Mouse (Mus musculus) heart, embryonic 14.5 days (tissue): ENCODE data around the gene Spock2. TPM values are rescaled to one million over a fixed set of nuclear protein-coding genes. Genes with fewer than 3 reads are reported as not detected.

Experiments used
- ATAC-seq: fragments of 200-750 bp; cut with Nextera tagmentation; 2 replicates; pipeline ENCODE4 v1.8.0; 2017; ENCODE audit warnings: low read depth, moderate TSS enrichment; ENCODE audit not compliant: insufficient number of reproducible peaks, insufficient read depth, low FRiP score
- H3K27ac ChIP-seq, 2 experiments: fragments of 200-500 bp in 1 of 2; fragments of 300-500 bp in 1 of 2; sonication (generic) in 1 of 2; replicated peaks in 1 of 2; 2 replicates each; pipeline ENCODE4 v1.5.1; 2012 to 2014; ENCODE audit warnings: low read depth in 2 of 2, low read length in 2 of 2, control low read depth in 1 of 2, mild to moderate bottlenecking in 1 of 2, mixed read lengths in 1 of 2; ENCODE audit not compliant: control insufficient read depth in 1 of 2, insufficient read depth in 1 of 2
- H3K27me3 ChIP-seq: fragments of 300-500 bp; sonication (generic); 2 replicates; pipeline ENCODE4 v1.6.1; 2014; ENCODE audit warnings: mild to moderate bottlenecking, low read length, control low read depth; ENCODE audit not compliant: control insufficient read depth, insufficient read depth
- H3K36me3 ChIP-seq: fragments of 300-500 bp; sonication (generic); 2 replicates; pipeline ENCODE4 v1.6.1; 2014; ENCODE audit warnings: mild to moderate bottlenecking, control low read depth, low read length, mixed read lengths; ENCODE audit not compliant: control insufficient read depth, insufficient read depth
- H3K4me1 ChIP-seq, 2 experiments: fragments of 200-500 bp in 1 of 2; fragments of 300-500 bp in 1 of 2; sonication (generic) in 1 of 2; 2 replicates each; pipeline ENCODE4 v1.6.1; 2012 to 2014; ENCODE audit warnings: low read length in 2 of 2, control low read depth in 1 of 2, mixed read lengths in 1 of 2; ENCODE audit not compliant: control insufficient read depth in 2 of 2, insufficient read depth in 2 of 2
- H3K4me2 ChIP-seq: fragments of 300-500 bp; sonication (generic); 2 replicates; pipeline ENCODE4 v1.6.1; 2014; ENCODE audit warnings: mild to moderate bottlenecking, low read length
- H3K4me3 ChIP-seq, 2 experiments: fragments of 200-500 bp in 1 of 2; fragments of 300-500 bp in 1 of 2; sonication (generic) in 1 of 2; 2 replicates each; pipeline ENCODE4 v1.5.1; 2012 to 2014; ENCODE audit warnings: low read length in 2 of 2, mild to moderate bottlenecking in 2 of 2, control low read depth in 1 of 2, low read depth in 1 of 2, moderate library complexity in 1 of 2; ENCODE audit not compliant: control insufficient read depth in 1 of 2, insufficient read depth in 1 of 2
- H3K9ac ChIP-seq: fragments of 300-500 bp; sonication (generic); 2 replicates; pipeline ENCODE4 v1.6.1; 2014; ENCODE audit warnings: mild to moderate bottlenecking, low read length
- H3K9me3 ChIP-seq: fragments of 300-500 bp; sonication (generic); 2 replicates; pipeline ENCODE4 v1.6.1; 2016; ENCODE audit warnings: low read length, control low read depth; ENCODE audit not compliant: control insufficient read depth
- WGBS: fragments of 180-500 bp; shearing (Covaris S2); extraction: QIAGEN DNeasy Blood & Tissue Kit; methylation state at CpG from one replicate; pipeline ENCODE4 v1.1.7; 2014; 5-methylcytosine and 5-hydroxymethylcytosine counted together
- polyA plus RNA-seq: library from polyadenylated mRNA; unstranded; fragments of >200 nt; fragmentation: Nextera tagmentation; extraction: Ambion mirVana; gene quantifications from 2 replicates; pipeline ENCODE4 v1.2.1, GENCODE M21; 2014

Gene Spock2
- polyA plus RNA-seq, 1 experiment from 2014 or later, result 3.7 TPM

DNA sequence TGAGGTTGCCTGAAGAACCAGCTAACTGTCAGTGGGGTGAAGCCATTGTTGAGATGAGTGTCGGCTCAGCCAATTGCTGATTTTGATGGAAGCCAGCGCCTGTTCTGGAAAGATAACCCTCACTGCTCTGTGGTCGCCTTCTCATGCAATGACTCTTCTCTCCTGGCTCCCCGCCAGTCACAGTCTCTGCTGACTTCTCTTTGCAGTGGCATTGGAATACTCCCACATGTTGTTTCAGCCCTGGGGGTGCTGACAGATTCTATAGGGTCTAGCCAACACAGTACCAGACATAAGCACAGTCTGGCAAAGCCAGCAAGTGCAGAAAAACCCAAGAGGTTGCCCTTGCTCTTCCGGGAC lies 27.5 kb upstream of the Spock2 start:
- 0 out of 2 replicates have a peak overlapping the region, but pooled peaks have one; percentile 5 for H3K9ac ChIP-seq
- H3K36me3 ChIP-seq, result no peaks in the 10 kb centered on the region
- H3K27ac ChIP-seq, result peak overlapping the region; percentile 63 to 83
- H3K9me3 ChIP-seq, result no peaks in the 10 kb centered on the region
- 2% methylated on average over 5 of the region's 5 CpGs for WGBS
- peaks cover 11% of the 10 kb centered on the region; the same call in 1 of the 2 replicates for H3K27me3 ChIP-seq
- H3K4me3 ChIP-seq, result no peak overlapping the region
- H3K4me2 ChIP-seq, result peak overlapping the region; percentile 49
- peak; percentile 79 for ATAC-seq
- H3K4me1 ChIP-seq, result peaks cover 37 to 54% of the 10 kb centered on the region in 2 experiments

DNA sequence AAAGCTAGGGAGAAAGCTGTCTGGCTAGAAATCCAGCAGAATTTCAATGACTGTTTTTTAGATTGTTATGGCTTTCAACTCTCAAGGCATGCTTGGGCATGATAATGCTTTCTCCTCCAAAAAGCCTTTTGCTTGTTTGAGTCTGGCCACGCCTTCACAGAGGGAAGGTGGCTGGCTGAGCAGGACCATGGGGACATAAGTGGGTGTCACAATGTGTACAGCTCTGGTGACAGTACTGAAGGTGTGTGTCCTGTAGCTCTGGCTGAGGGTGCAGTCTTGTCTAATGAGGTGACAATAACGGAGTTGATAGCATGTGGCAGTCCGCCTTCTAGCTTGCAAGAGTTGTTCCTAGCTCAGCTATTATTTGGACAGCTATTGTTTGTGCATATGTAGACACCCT lies 25.8 kb upstream of the Spock2 start:
- Histone ChIP-seq H3K4me1 (peaks cover 37 to 54% of the 10 kb centered on the region in 2 experiments), H3K27me3 (peaks cover 11% of the 10 kb centered on the region), H3K36me3 (no peaks in the 10 kb centered on the region), H3K9ac (no peak overlapping the region), H3K4me2 (peak overlapping the region; percentile 19; the same call in 1 of the 2 replicates), H3K4me3 (no peak overlapping the region), H3K27ac (peak overlapping the region in 1 of 2 experiments; percentile 83; a peak in 3 of 4 replicates), H3K9me3 (no peaks in the 10 kb centered on the region)
- peak; percentile 70 for ATAC-seq
- WGBS, result 39% methylated on average over 3 of the region's 3 CpGs

DNA sequence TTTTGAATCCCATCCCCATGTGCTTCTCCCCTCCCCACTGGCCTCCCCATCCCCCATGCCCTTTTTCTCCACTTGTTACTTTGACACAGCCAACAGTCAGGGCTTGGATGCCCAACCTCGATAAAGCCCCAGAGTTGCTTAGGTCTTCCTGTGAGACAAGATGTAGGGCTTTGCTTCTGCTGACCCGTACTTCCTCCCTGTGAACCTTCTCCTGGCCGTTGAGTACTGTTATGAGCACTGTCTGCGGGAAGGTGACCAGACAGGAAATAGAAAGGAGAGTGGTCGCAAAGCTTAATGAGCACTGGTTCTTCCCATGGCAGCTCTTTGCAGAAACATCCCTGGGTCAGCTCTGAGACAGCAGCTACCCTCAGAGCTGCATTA lies 25.4 kb upstream of the Spock2 start:
- Histone ChIP-seq H3K9ac (peak overlapping the region; percentile 48), H3K36me3 (no peaks in the 10 kb centered on the region), H3K4me2 (peak overlapping the region; percentile 19), H3K27me3 (peaks cover 11% of the 10 kb centered on the region), H3K4me1 (peaks cover 38 to 55% of the 10 kb centered on the region in 2 experiments), H3K27ac (peak overlapping the region; percentile 73 to 78), H3K9me3 (no peaks in the 10 kb centered on the region), H3K4me3 (no peak overlapping the region)
- no peak for ATAC-seq
- 37% methylated on average over 5 of the region's 5 CpGs for WGBS

DNA sequence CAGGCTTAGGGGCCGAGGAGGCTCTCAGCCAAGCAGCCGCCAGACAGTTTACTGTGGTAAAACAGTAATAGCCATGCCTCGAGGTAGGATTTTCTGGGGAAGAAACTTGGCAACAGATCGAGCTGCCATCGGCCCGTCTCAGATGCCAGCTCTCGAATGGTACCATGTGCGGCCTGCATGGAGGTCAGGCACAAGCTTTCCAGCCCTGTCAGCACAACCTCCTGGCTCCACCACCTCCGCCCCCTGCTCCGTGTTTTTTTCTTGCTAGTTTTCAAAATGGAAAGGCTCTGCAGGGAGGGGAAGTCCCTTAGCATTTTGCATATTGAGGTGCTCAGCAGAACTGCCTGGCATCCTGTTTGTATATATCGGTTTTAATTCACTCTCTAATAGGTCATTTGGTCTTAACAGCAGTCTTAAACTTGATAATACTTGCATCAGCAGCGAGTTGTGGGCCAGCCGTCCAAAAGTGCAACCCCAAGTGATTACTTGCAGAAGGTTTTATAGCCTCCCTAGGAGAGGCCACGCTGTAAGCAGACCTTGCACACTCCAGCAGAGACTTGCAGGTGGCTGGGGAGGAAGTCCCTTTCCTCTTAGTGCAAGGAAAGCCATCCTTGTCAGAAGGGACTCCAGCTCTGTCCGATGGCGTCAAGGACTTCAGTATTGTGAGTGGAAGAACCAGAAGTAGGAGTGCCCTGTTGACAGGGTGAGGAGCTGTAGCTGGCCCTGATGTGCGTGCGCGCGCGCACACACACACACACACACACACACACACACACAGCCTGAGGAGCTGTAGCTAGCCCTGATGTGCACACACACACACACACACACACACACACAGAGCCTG lies 24.8 kb upstream of the Spock2 start:
- Histone ChIP-seq H3K4me1 (peaks cover 40 to 61% of the 10 kb centered on the region in 2 experiments), H3K4me2 (peak overlapping the region; percentile 19), H3K9ac (peak overlapping the region; percentile 48), H3K27me3 (peaks cover 11% of the 10 kb centered on the region), H3K4me3 (no peak overlapping the region), H3K9me3 (no peaks in the 10 kb centered on the region), H3K27ac (peak overlapping the region; percentile 73 to 78), H3K36me3 (no peaks in the 10 kb centered on the region)
- no peak for ATAC-seq
- 55% methylated on average over 21 of the region's 21 CpGs for WGBS

DNA sequence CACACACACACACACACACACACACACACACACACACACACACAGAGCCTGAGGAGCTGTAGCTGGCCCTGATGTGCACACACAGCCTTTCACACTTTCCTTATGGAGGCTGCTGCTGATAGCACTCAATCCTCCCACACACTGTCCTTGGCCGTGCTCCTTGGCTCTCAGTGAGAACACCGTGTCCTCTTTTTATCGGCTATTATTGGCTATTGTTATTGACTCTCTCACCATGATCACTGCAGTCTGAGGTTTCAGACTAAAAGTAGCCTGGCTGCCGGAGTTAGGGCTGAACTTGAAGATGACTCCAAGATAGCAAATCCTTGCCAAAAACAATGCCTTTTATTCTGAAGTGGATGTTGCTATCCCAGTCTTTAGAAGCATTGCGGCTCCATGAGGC lies 24.1 kb upstream of the Spock2 start:
- 41% methylated on average over 5 of the region's 5 CpGs for WGBS
- Histone ChIP-seq H3K4me2 (no peak overlapping the region), H3K27ac (no peak overlapping the region), H3K4me1 (peaks cover 40 to 61% of the 10 kb centered on the region in 2 experiments), H3K36me3 (no peaks in the 10 kb centered on the region), H3K4me3 (no peak overlapping the region), H3K9ac (no peak overlapping the region), H3K9me3 (no peaks in the 10 kb centered on the region), H3K27me3 (peaks cover 8% of the 10 kb centered on the region)
- no peak for ATAC-seq

DNA sequence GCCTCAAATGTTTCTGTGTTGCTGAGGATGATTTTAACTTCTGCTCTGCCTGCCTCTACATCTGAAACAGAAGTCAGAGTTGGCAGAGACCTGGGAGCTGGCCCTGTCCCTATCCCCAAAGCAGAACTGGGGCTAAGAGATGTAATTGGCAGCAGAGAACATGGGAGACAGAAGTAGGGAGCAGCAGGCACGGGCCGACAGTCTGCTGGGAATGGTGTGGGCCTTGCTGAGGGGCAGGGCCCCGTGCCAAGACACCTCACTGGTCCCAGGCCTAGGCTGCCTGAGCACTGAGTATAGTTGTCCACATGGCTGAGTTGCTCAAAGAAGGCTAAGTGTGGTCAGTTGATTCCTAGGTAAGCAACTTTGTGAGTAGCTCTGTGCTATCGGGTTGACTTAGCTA lies 22.0 kb upstream of the Spock2 start:
- H3K4me3 ChIP-seq, result no peak overlapping the region
- H3K36me3 ChIP-seq, result no peaks in the 10 kb centered on the region
- H3K4me2 ChIP-seq, result no peak overlapping the region
- H3K27me3 ChIP-seq, result peaks cover 20% of the 10 kb centered on the region
- WGBS, result 91% methylated on average over 4 of the region's 4 CpGs
- ATAC-seq, result no peak
- H3K9me3 ChIP-seq, result no peaks in the 10 kb centered on the region
- H3K9ac ChIP-seq, result no peak overlapping the region
- no peak overlapping the region for H3K27ac ChIP-seq
- H3K4me1 ChIP-seq, result peaks cover 27 to 43% of the 10 kb centered on the region in 2 experiments

DNA sequence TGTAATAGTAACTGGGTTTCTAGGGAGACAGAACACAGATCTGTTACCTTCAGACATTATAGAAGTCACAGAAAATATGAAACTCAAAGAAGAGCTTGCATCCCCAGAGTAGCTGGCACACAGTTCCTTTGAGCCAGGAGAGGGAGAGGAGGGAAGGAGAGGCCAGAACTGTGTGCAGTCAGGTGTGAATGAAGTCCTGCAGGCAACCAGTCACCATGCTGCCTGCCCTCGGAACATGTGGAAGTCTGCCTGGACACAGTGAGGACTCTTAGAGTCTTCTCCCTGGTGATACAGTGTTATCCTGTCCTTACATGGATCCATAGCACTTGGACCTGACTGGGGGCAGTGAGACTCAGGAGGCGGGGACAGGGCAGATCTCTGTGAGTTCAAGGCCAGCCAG lies 13.7 kb upstream of the Spock2 start:
- Histone ChIP-seq H3K9ac (no peak overlapping the region), H3K9me3 (no peaks in the 10 kb centered on the region), H3K27me3 (peaks cover 36% of the 10 kb centered on the region), H3K4me3 (no peak overlapping the region), H3K36me3 (no peaks in the 10 kb centered on the region), H3K4me2 (no peak overlapping the region), H3K27ac (no peak overlapping the region), H3K4me1 (no peaks in the 10 kb centered on the region)
- ATAC-seq, result no peak
- WGBS, result 79% methylated on average over 2 of the region's 2 CpGs
